Mouse (Mus musculus): ENCODE results near the gene Lrrc8b.

Lrrc8b gene

GRCm38 (mm10) chr5:105425587-105425986, 10.0 kb downstream of the Lrrc8b start:
- DNase-seq (ENCODE audit: low spot score), result no peak

- DNase-seq (ENCODE audit: low spot score), result no peak
Measured at GRCm38 (mm10) chr5:105427326-105427725, 11.8 kb downstream of the Lrrc8b start.

- DNase-seq (ENCODE audit: low spot score), result no peak
Measured at GRCm38 (mm10) chr5:105428265-105428974, 12.8 kb downstream of the Lrrc8b start.

- no peak for DNase-seq (ENCODE audit: low spot score)
Measured at GRCm38 (mm10) chr5:105430148-105430547, 14.6 kb downstream of the Lrrc8b start.

- DNase-seq (ENCODE audit: low spot score), result no peak
Measured at GRCm38 (mm10) chr5:105439608-105440007, 24.0 kb downstream of the Lrrc8b start.

- DNase-seq (ENCODE audit: low spot score), result no peak
Measured at GRCm38 (mm10) chr5:105440992-105441535, 25.5 kb downstream of the Lrrc8b start.

GRCm38 (mm10) chr5:105442212-105443000, 26.8 kb downstream of the Lrrc8b start:
- DNase-seq (ENCODE audit: low spot score), result no peak

GRCm38 (mm10) chr5:105443057-105443815, 27.7 kb downstream of the Lrrc8b start:
- DNase-seq (ENCODE audit: low spot score), result peak; percentile 17

GRCm38 (mm10) chr5:105445686-105446085, 30.1 kb downstream of the Lrrc8b start:
- DNase-seq (ENCODE audit: low spot score), result no peak

- no peak for DNase-seq (ENCODE audit: low spot score)
Measured at GRCm38 (mm10) chr5:105454105-105454504, 38.5 kb downstream of the Lrrc8b start.

- no peak for DNase-seq (ENCODE audit: low spot score)
Measured at GRCm38 (mm10) chr5:105459077-105459476, 43.5 kb downstream of the Lrrc8b start.

- no peak for DNase-seq (ENCODE audit: low spot score)
Measured at GRCm38 (mm10) chr5:105460551-105460950, 45.0 kb downstream of the Lrrc8b start.

- no peak for DNase-seq (ENCODE audit: low spot score)
Measured at GRCm38 (mm10) chr5:105461076-105461475, 45.5 kb downstream of the Lrrc8b start.

- no peak for DNase-seq (ENCODE audit: low spot score)
Measured at GRCm38 (mm10) chr5:105464671-105465070, 49.1 kb downstream of the Lrrc8b start.

GRCm38 (mm10) chr5:105465550-105465949, 50.0 kb downstream of the Lrrc8b start:
- no peak for DNase-seq (ENCODE audit: low spot score)

- DNase-seq (ENCODE audit: low spot score), result no peak
Measured at GRCm38 (mm10) chr5:105466471-105466902, 50.9 kb downstream of the Lrrc8b start.

- DNase-seq (ENCODE audit: low spot score), result no peak
Measured at GRCm38 (mm10) chr5:105467271-105467670, 51.7 kb downstream of the Lrrc8b start.

GRCm38 (mm10) chr5:105472983-105473705, 57.6 kb downstream of the Lrrc8b start:
- DNase-seq (ENCODE audit: low spot score), result no peak

- DNase-seq (ENCODE audit: low spot score), result no peak
Measured at GRCm38 (mm10) chr5:105477527-105477926, 62.0 kb downstream of the Lrrc8b start.

GRCm38 (mm10) chr5:105479673-105480072, 64.1 kb downstream of the Lrrc8b start:
- DNase-seq (ENCODE audit: low spot score), result no peak

- no peak for DNase-seq (ENCODE audit: low spot score)
Measured at GRCm38 (mm10) chr5:105480561-105480960, 65.0 kb downstream of the Lrrc8b start.

- DNase-seq (ENCODE audit: low spot score), result no peak
Measured at GRCm38 (mm10) chr5:105483632-105484031, 68.1 kb downstream of the Lrrc8b start.

Data from embryo, embryonic 10.5 days (tissue).